Mouse (Mus musculus) spleen, adult 2 months (tissue): ENCODE results near the gene Hba-x.
"Not testable (repeated sequence)": the region's sequence is repeated elsewhere in the genome, so short reads cannot be mapped to it uniquely, and the experiment has no call there.

Experiments
- CTCF ChIP-seq: fragments of 200-500 bp; IDR thresholded peaks from 2 replicates; pipeline ENCODE4 v1.5.1; 2011; ENCODE audit warnings: mild to moderate bottlenecking, inconsistent platforms; ENCODE audit not compliant: insufficient read depth, insufficient read length, insufficient replicate concordance; ENCODE audit errors: extremely low read depth
- POLR2A ChIP-seq: fragments of 200-500 bp; IDR thresholded peaks from 2 replicates; pipeline ENCODE4 v1.6.1; 2011; ENCODE audit warnings: low read depth, low read length, inconsistent platforms

GRCm38 (mm10) chr11:32297417-32297816 is 21.2 kb downstream of the Hba-x start:
- TF ChIP-seq POLR2A, CTCF: not testable (repeated sequence)
